Mouse (Mus musculus) lung, postnatal 0 days (tissue): ENCODE measurements around the gene Eif3k.

ENCODE experiments used
- CTCF ChIP-seq: IDR thresholded peaks from 2 replicates; pipeline ENCODE4 v1.5.1; 2016; ENCODE audit warnings: antibody characterized with exemption, mild to moderate bottlenecking
- EP300 ChIP-seq: IDR thresholded peaks from 2 replicates; pipeline ENCODE4 v1.6.1; 2016; ENCODE audit warnings: antibody characterized with exemption, mild to moderate bottlenecking, control low read depth

- TF ChIP-seq CTCF (no peak), EP300 (no peak)
Measured at GRCm38 (mm10) chr7:28993402-28993801, 11.7 kb upstream of the Eif3k start.
